Mouse (Mus musculus): ENCODE measurements around the gene Cntnap2.

- TF ChIP-seq CTCF (IDR thresholded peaks at IDR 0.05; ENCODE audit: low read depth, low read length) (no peak), POLR2A (IDR thresholded peaks at IDR 0.05; ENCODE audit: extremely low read depth, insufficient read depth, low read length) (no peak)
These were observed 2233.3 kb downstream of the Cntnap2 start for GRCm38 (mm10) chr6:47292437-47292836.

Data from liver, adult 2 months (tissue).